8 mouse cellular contexts compared by ENCODE assay signal in the genomic region with DNA sequence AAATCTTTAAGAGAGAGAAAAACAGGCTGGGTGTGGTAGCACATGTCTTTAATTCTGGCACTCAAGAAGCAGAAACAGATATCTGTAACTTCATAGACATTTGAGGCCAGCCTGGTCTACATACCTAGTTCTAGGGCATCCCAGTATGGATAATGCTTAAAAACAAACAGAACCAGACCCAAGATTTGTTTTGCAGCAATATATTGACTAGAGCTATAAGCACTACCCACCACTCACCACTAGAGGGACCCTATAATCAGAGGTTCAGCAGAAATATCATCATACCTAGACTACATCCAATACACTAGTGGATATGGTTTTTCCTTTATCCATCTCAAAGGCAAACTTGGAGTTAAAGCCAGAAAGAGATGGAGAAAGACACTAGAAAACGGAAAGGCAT. TPM values are rescaled to one million over a fixed set of nuclear protein-coding genes. Genes with fewer than 3 reads are reported as not detected.
DNase-seq lines count a peak whose midpoint lies in the region; ATAC-seq and TF ChIP-seq lines count a peak whose summit lies in the region.
"Had no signal": no experiment of that assay in that cellular context is flagged by ENCODE, and none has a peak within 500 bp of the region (broad histone marks: within the 10 kb centered on the region; RNA-seq: fewer than 3 reads in every experiment).

No protein-coding gene starts in this region.

- H3K4me2 ChIP-seq in kidney, embryonic 15.5 days: no peak overlapping the region
- H3K4me2 ChIP-seq: lung, embryonic 15.5 days had no signal

- peak; percentile 71 for DNase-seq in kidney, adult 2 months
- peak; percentile 76 for DNase-seq in CD4-positive helper T cell, adult 2 months (ENCODE audit: low read depth, low spot score)
- peak; percentile 68 for DNase-seq in embryo, embryonic 10 days (ENCODE audit: low spot score)
- DNase-seq in left cerebral cortex, postnatal 4 days: peak; percentile 35
- DNase-seq in right cerebral cortex, postnatal 4 days: peak; percentile 26

- no peak for TF ChIP-seq POLR2A in kidney, adult 2 months (IDR thresholded peaks at IDR 0.05; ENCODE audit: low read depth, low read length)

- H3K9me3 ChIP-seq in kidney, embryonic 15.5 days (replicated peaks): no peaks in the 10 kb centered on the region
- H3K9me3 ChIP-seq in E14TG2a.4 (ENCODE audit: low read length): no peaks in the 10 kb centered on the region
- H3K9me3 ChIP-seq: lung, embryonic 15.5 days had no signal

- no peaks in the 10 kb centered on the region for H3K4me1 ChIP-seq in kidney, adult 2 months (ENCODE audit: control insufficient read depth, insufficient read depth, low read length)
- peaks cover 11% of the 10 kb centered on the region; the same call in 1 of the 2 replicates for H3K4me1 ChIP-seq in kidney, embryonic 15.5 days
- peaks cover 31% of the 10 kb centered on the region for H3K4me1 ChIP-seq in E14TG2a.4 (replicated peaks; ENCODE audit: low read depth, low read length)

- no peaks in the 10 kb centered on the region for H3K36me3 ChIP-seq in kidney, adult 2 months (ENCODE audit: control insufficient read depth, insufficient read depth, low read length)
- peaks cover 8% of the 10 kb centered on the region for H3K36me3 ChIP-seq in kidney, embryonic 15.5 days
- H3K36me3 ChIP-seq in E14TG2a.4 (ENCODE audit: insufficient read depth, low read length): peaks cover 9% of the 10 kb centered on the region

- no peak overlapping the region for H3K9ac ChIP-seq in kidney, embryonic 15.5 days
- H3K9ac ChIP-seq: lung, embryonic 15.5 days had no signal

- intact Hi-C loops in left cerebral cortex, postnatal 4 days (cut with DNase I): no loop called here

- H3K27ac ChIP-seq in kidney, adult 2 months (ENCODE audit: insufficient read depth, low read depth, low read length): no peak overlapping the region
- no peak overlapping the region for H3K27ac ChIP-seq in kidney, embryonic 15.5 days
- H3K27ac ChIP-seq: lung, embryonic 15.5 days had no signal

- 43% methylated on average over 1 of the region's 1 CpGs for WGBS in kidney, adult 2 months
- WGBS in kidney, embryonic 15.5 days: 47% methylated on average over 1 of the region's 1 CpGs

- ATAC-seq in kidney, embryonic 15.5 days (replicated peaks; ENCODE audit: low FRiP score): no peak

- TF ChIP-seq CTCF in kidney, adult 2 months (conservative IDR thresholded peaks at IDR 0.05; ENCODE audit: insufficient read depth, insufficient read length, low read depth, low read length): no peak; the same call in 1 of the 2 replicates
- TF ChIP-seq CTCF in E14TG2a.4 (conservative IDR thresholded peaks at IDR 0.05; ENCODE audit: low read length): peak; percentile 99

- H3K4me3 ChIP-seq in kidney, adult 2 months (ENCODE audit: insufficient read depth, low read depth, low read length): no peak overlapping the region
- no peak overlapping the region for H3K4me3 ChIP-seq in kidney, embryonic 15.5 days (replicated peaks)
- H3K4me3 ChIP-seq in E14TG2a.4 (replicated peaks; ENCODE audit: low read length): no peak overlapping the region
- H3K4me3 ChIP-seq: lung, embryonic 15.5 days had no signal

- no peaks in the 10 kb centered on the region for H3K27me3 ChIP-seq in kidney, adult 2 months (replicated peaks; ENCODE audit: control insufficient read depth, insufficient read depth, low read length)
- H3K27me3 ChIP-seq in kidney, embryonic 15.5 days: no peaks in the 10 kb centered on the region
- H3K27me3 ChIP-seq in E14TG2a.4 (ENCODE audit: insufficient read depth, low read length): peaks cover 2% of the 10 kb centered on the region; the same call in 1 of the 2 replicates
- H3K27me3 ChIP-seq: lung, embryonic 15.5 days had no signal

RNA-seq across cellular contexts. Expression of gene Psmd4, which starts 10.5 kb away (rescaled TPM):
- polyA plus RNA-seq in kidney, adult 2 months (2012; rRNA removed): 136 TPM in 2 replicates
- 248 and 271 TPM in 2 replicates for polyA plus RNA-seq in kidney, embryonic 15.5 days (2015; fragmentation: Nextera tagmentation; extraction: Ambion mirVana)
- total RNA-seq in left cerebral cortex, postnatal 4 days (2021): 100 to 1,000 TPM; 144 to 158 TPM

RNA-seq across cellular contexts. Expression of gene Zfp687, which starts 37.7 kb away (rescaled TPM):
- polyA plus RNA-seq in kidney, adult 2 months (2012; rRNA removed): 16.3 and 18.5 TPM in 2 replicates
- polyA plus RNA-seq in kidney, embryonic 15.5 days (2015; fragmentation: Nextera tagmentation; extraction: Ambion mirVana): 28.6 and 32.4 TPM in 2 replicates
- 10 to 100 TPM; 23.6 to 25.4 TPM for total RNA-seq in left cerebral cortex, postnatal 4 days (2021)

RNA-seq across cellular contexts. Expression of gene Pip5k1a, which starts 53.8 kb away (rescaled TPM):
- 13.5 and 15.3 TPM in 2 replicates for polyA plus RNA-seq in kidney, adult 2 months (2012; rRNA removed)
- 19.9 and 20.8 TPM in 2 replicates for polyA plus RNA-seq in kidney, embryonic 15.5 days (2015; fragmentation: Nextera tagmentation; extraction: Ambion mirVana)
- total RNA-seq in left cerebral cortex, postnatal 4 days (2021): 10 to 100 TPM; 20.1 to 25.3 TPM

RNA-seq across cellular contexts. Expression of gene Vps72, which starts 57.9 kb away (rescaled TPM):
- 45.6 and 47.1 TPM in 2 replicates for polyA plus RNA-seq in kidney, adult 2 months (2012; rRNA removed)
- polyA plus RNA-seq in kidney, embryonic 15.5 days (2015; fragmentation: Nextera tagmentation; extraction: Ambion mirVana): 168 and 184 TPM in 2 replicates
- total RNA-seq in left cerebral cortex, postnatal 4 days (2021): 10 to 100 TPM; 77.2 to 78.4 TPM

Comparison
In these comparisons a context has a peak if more than half of its experiments do, and no peak if none do; other contexts are left out.
1. DNase-seq: peak in every context shown above with its lines; median percentile 76 in CD4-positive helper T cell, adult 2 months; 71 in kidney, adult 2 months; 68 in embryo, embryonic 10 days; 35 in left cerebral cortex, postnatal 4 days; 26 in right cerebral cortex, postnatal 4 days.